Mouse (Mus musculus): ENCODE results near the gene Gm44596.

GRCm38 (mm10) chr6:128375192-128375591, at the start of gene Gm44596, which contains the start of gene Tex52:
- TF ChIP-seq CTCF (conservative IDR thresholded peaks at IDR 0.05; ENCODE audit: low read length) (no peak), POU5F1 (IDR thresholded peaks at IDR 0.05; ENCODE audit: borderline replicate concordance, low read length) (no peak)
